Mouse (Mus musculus): ENCODE results near the gene Eif4g3. TPM values are rescaled to one million over a fixed set of nuclear protein-coding genes. Genes with fewer than 3 reads are reported as not detected.

Gene Eif4g3
- polyA plus RNA-seq, 1 experiment from 2014 or later, result 43.9 TPM

DNA sequence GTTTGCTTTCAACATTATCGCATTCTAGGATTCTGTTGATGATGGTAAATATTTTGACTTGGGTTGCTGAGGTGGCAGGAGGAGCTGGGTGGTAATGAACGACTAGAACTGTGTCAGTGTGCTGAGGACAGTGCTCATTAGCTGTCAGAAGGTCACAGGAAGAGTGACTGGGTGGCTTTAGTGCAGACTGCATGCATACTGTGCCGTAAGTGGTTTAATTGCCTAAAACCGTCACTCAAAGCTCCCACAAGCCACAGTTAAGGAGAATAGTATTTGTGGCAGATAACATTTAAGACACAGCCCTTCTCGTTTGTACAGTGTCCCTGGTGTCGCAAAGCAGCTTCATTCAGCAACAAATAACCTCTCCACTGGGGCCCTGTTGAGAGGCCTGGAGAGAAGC is 78.7 kb downstream of the Eif4g3 start:
- Histone ChIP-seq H3K4me3 (no peak overlapping the region), H3K4me1 (peaks cover 39% of the 10 kb centered on the region), H3K9me3 (replicated peaks) (no peaks in the 10 kb centered on the region), H3K27ac (peak overlapping the region; percentile 48), H3K9ac (no peak overlapping the region), H3K36me3 (ENCODE audit: poor library complexity, severe bottlenecking) (peaks cover 10% of the 10 kb centered on the region), H3K27me3 (no peaks in the 10 kb centered on the region), H3K4me2 (no peak overlapping the region)
- 32% methylated on average over 6 of the region's 6 CpGs for WGBS
- no peak for ATAC-seq

DNA sequence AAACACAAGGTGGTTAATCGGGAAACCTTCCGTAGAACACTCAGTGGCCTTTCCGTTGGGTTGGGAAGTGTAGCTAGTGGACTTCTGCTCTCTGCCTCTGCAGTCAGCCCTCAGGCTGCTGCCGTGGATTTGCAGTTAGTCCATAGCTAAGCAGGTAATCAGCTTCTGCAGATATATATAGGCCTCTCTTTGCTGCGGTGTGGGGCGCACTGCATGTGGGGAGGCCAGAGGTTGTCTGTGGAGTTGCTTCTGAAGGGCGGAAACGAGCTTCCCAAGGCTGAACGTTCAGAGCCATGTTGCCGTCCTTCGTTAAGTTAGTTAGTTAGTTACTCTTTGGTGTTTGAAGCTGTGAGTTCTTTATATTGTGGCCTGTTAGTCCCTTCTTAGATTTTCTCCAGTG is 80.3 kb downstream of the Eif4g3 start:
- Histone ChIP-seq H3K4me3 (no peak overlapping the region), H3K27ac (no peak overlapping the region), H3K9me3 (replicated peaks) (no peaks in the 10 kb centered on the region), H3K27me3 (no peaks in the 10 kb centered on the region), H3K4me1 (peaks cover 36% of the 10 kb centered on the region), H3K4me2 (no peak overlapping the region), H3K36me3 (ENCODE audit: poor library complexity, severe bottlenecking) (peaks cover 12% of the 10 kb centered on the region), H3K9ac (no peak overlapping the region)
- ATAC-seq, result no peak
- 72% methylated on average over 11 of the region's 11 CpGs for WGBS

DNA sequence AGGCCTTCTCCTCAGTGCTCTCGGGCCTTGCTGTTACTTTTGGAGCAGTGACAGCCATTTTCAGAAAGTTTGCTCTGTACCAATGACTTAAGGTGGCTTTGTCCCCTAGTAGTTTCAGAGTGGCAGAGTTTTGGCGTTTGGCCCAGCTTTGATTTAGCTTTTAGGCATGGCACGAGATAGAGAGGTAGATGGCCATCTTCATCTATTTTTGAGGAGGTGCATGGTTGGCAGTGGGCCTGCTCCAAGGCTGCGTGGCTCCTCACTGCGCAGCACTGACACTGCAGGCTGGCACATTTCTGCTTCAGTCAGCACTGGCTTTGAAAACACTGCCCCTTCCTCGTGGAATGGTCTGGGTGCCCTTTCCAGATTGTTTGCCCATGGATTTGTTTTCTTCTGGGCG is 80.7 kb downstream of the Eif4g3 start:
- no peak overlapping the region for H3K4me3 ChIP-seq
- H3K9ac ChIP-seq, result no peak overlapping the region
- no peak for ATAC-seq
- peaks cover 15% of the 10 kb centered on the region for H3K36me3 ChIP-seq (ENCODE audit: poor library complexity, severe bottlenecking)
- peaks cover 31% of the 10 kb centered on the region for H3K4me1 ChIP-seq
- no peak overlapping the region for H3K27ac ChIP-seq
- H3K4me2 ChIP-seq, result no peak overlapping the region
- WGBS, result 72% methylated on average over 7 of the region's 7 CpGs
- no peaks in the 10 kb centered on the region for H3K27me3 ChIP-seq
- H3K9me3 ChIP-seq (replicated peaks), result no peaks in the 10 kb centered on the region

DNA sequence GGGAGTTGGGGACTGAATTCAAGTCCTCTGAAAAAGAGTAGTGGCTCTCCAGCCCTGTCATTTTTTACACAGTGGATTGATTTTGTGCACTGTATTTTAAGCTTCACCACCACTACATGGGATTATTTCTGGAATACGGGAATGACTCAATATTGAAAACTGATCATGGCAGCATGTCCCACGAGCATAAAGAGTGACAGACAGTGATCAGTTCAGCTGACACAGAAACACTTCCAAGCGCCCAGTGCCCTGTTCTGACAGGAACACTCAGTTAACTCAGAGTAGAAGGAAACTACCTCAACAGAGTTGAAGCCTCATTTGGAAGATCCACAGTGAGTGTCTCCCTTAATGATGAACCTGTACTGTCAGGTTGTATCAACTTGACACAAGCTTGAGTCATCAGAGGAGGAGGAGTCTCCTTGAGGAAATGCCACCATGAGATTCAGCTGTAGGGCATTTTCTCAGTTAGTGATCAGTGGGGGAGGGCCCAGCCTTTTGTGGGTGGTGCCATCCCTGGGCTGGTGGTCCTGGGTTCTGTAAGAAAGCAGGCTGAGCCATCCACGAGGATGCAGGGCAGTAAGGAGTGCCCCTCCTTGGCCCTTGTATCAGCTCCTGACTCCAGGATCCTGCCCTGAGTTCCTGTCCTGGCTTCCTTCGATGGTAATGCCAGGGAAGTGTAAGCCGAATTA is 82.2 kb downstream of the Eif4g3 start:
- WGBS, result 76% methylated on average over 6 of the region's 6 CpGs
- H3K4me2 ChIP-seq, result no peak overlapping the region
- H3K9ac ChIP-seq, result no peak overlapping the region
- no peak overlapping the region for H3K27ac ChIP-seq
- no peak for ATAC-seq
- peaks cover 29% of the 10 kb centered on the region for H3K4me1 ChIP-seq
- no peak overlapping the region for H3K4me3 ChIP-seq
- no peaks in the 10 kb centered on the region for H3K9me3 ChIP-seq (replicated peaks)
- H3K36me3 ChIP-seq (ENCODE audit: poor library complexity, severe bottlenecking), result peaks cover 19% of the 10 kb centered on the region
- H3K27me3 ChIP-seq, result no peaks in the 10 kb centered on the region

DNA sequence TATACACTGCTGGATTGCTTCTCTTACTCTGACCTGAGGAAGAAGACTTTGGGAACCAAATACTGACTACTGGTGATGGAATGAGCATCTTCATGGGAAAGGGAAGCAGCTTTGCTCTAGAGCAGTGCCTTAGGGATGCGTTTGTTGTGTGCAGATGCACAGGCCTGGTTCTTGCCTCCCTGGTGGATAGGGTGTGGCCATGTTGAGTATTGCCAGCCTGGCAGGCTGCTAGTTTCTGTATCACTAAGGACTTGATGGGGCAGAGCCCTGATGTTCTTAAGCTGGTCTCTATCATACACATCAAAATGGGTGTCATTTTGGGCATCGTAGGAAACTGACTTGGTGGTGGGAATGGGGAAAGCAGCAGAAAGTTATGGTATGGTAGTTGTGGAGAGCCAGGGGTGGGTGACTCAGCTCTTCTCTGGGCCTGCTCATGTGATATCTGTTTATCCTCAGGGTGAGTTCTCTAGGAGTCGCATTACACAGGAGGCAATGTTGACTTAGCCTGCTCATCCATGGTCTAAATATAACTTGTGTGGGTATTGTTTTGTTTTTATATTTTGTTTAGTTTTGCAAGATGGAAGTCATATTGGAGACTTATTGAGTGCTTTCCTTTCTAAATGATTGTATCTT is 85.0 kb downstream of the Eif4g3 start:
- H3K27me3 ChIP-seq, result no peaks in the 10 kb centered on the region
- no peaks in the 10 kb centered on the region for H3K9me3 ChIP-seq (replicated peaks)
- no peak overlapping the region for H3K27ac ChIP-seq
- ATAC-seq, result no peak
- H3K4me2 ChIP-seq, result no peak overlapping the region
- peaks cover 19% of the 10 kb centered on the region for H3K36me3 ChIP-seq (ENCODE audit: poor library complexity, severe bottlenecking)
- H3K4me1 ChIP-seq, result peaks cover 25% of the 10 kb centered on the region
- WGBS, result 94% methylated on average over 3 of the region's 3 CpGs
- no peak overlapping the region for H3K4me3 ChIP-seq
- H3K9ac ChIP-seq, result no peak overlapping the region

DNA sequence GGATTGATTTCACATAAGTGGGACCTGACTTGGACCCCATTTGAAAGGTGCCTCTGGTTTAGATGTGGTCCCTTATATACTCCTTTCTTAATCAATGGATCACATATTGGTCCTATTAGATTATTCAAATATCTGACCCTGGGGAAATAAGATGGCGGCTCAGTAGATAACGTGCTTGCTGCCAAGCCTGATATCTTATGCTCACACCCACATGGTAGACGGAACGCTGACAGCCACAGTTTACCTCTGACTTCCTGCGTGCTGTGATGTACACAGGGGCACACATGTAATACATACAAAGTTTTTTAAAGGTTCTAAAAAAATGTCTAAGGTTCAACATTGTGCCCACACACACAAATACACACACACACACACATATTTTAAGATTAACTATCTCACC is 86.4 kb downstream of the Eif4g3 start:
- WGBS, result 98% methylated on average over 5 of the region's 5 CpGs
- Histone ChIP-seq H3K9me3 (replicated peaks) (no peaks in the 10 kb centered on the region), H3K4me2 (no peak overlapping the region), H3K27me3 (no peaks in the 10 kb centered on the region), H3K4me3 (no peak overlapping the region), H3K4me1 (peaks cover 16% of the 10 kb centered on the region), H3K36me3 (ENCODE audit: poor library complexity, severe bottlenecking) (peaks cover 34% of the 10 kb centered on the region), H3K9ac (no peak overlapping the region), H3K27ac (no peak overlapping the region)
- no peak for ATAC-seq

DNA sequence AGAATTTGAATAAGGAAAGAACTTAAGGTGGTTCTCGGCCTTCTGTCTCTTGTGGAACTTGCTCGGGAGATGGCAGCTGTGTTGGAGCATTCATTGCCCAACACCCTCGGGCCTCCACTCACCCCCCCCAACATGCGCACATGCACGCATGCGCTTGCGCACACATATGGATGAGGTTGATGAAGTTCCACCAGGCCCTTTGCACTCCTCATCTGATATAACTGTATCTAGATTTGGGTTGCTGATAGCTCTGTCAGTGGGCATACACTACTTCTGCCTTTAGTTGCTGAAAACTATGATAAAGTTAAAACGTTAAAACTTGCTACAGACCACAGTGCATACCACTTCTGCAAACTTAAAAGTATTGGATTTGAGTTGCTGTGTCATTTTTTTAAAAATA is 89.6 kb downstream of the Eif4g3 start:
- no peaks in the 10 kb centered on the region for H3K27me3 ChIP-seq
- WGBS, result 83% methylated on average over 8 of the region's 8 CpGs
- no peak overlapping the region for H3K4me2 ChIP-seq
- H3K9ac ChIP-seq, result no peak overlapping the region
- peaks cover 25% of the 10 kb centered on the region for H3K4me1 ChIP-seq
- H3K27ac ChIP-seq, result no peak overlapping the region
- H3K9me3 ChIP-seq (replicated peaks), result no peaks in the 10 kb centered on the region
- no peak for ATAC-seq
- H3K36me3 ChIP-seq (ENCODE audit: poor library complexity, severe bottlenecking), result peaks cover 52% of the 10 kb centered on the region
- no peak overlapping the region for H3K4me3 ChIP-seq

DNA sequence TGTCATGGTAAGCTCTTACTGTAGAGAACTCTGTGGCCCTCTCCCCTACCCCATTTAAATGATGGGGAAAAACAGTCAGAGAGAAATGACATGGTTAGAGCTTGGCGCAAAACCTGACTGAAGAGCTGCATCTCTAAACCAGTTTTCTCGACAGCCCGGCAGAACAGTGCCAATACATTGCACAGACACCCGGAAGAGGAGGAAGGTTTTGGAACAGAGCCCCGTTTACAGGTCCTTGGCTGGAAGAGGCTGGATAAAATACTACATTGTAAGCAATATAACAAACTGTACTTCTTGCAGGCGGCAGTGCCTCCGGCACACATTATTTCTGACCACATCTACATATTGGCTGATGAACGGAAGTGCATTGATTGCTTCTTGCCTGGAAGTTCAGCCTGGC is 91.3 kb downstream of the Eif4g3 start:
- Histone ChIP-seq H3K4me1 (peaks cover 25% of the 10 kb centered on the region), H3K4me3 (no peak overlapping the region), H3K9me3 (replicated peaks) (no peaks in the 10 kb centered on the region), H3K27me3 (no peaks in the 10 kb centered on the region), H3K36me3 (ENCODE audit: poor library complexity, severe bottlenecking) (peaks cover 44% of the 10 kb centered on the region), H3K4me2 (no peak overlapping the region), H3K27ac (peak overlapping the region; percentile 19; the same call in 1 of the 2 replicates), H3K9ac (no peak overlapping the region)
- WGBS, result 87% methylated on average over 8 of the region's 8 CpGs
- no peak for ATAC-seq

DNA sequence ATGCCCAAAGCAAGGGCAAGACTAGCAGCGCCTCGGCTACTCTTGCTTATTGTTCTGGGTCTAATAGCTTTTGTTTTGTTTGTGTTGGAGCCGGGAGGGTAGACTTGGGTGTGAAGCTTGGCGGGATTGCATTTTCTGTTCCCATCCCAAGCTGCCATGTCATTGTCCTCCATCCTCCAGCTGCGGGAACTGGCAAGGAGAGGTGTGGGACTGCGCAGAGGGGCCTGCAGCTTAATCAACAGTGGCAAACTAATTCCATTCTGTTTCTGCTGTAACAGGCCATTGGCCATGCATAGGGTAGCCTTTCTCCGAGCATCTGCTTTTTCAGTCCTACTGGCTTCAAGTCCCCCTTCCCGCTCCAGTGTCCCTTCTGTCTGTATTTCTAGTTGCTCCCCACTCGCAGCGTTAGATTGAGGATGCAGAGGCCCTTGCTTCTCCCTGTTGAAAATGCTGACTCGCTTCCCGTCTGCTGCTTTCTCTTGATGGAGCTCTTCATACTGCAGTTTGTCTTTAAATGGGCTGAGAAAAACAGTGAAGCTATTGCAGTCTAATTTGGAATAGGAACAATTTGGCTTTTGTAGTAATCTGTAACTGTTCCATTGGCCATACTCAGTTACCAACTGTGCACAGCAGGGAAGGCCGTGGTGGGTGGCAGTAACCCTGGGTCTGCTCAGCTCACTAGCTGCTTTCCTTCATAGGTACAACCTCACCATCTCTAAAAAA is 92.2 kb downstream of the Eif4g3 start:
- H3K9me3 ChIP-seq (replicated peaks), result no peaks in the 10 kb centered on the region
- no peaks in the 10 kb centered on the region for H3K27me3 ChIP-seq
- peaks cover 49% of the 10 kb centered on the region for H3K36me3 ChIP-seq (ENCODE audit: poor library complexity, severe bottlenecking)
- H3K27ac ChIP-seq, result peak overlapping the region; percentile 54
- no peak for ATAC-seq
- peaks cover 25% of the 10 kb centered on the region for H3K4me1 ChIP-seq
- no peak overlapping the region for H3K4me3 ChIP-seq
- 68% methylated on average over 13 of the region's 13 CpGs for WGBS
- no peak overlapping the region for H3K9ac ChIP-seq
- no peak overlapping the region for H3K4me2 ChIP-seq

DNA sequence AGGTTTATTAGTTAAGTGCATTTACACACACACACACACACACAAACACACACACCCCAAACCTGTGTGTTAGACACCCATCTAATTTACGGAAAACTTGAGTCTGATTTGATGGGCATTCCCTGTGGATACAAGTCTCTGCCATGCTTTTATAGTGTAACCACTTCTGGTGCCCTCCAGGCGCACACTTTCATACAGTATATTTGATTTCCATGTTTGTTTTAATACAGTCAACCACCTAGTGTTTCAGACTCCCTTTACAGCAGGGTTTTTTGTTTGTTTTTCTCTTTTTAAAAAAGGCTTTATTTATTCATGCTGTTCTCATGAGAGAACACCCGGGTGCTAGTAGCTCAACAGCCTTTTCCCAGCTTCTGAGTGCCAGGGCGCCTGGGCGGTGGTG is 94.1 kb downstream of the Eif4g3 start:
- peaks cover 49% of the 10 kb centered on the region for H3K36me3 ChIP-seq (ENCODE audit: poor library complexity, severe bottlenecking)
- no peak overlapping the region for H3K4me2 ChIP-seq
- no peak overlapping the region for H3K27ac ChIP-seq
- no peaks in the 10 kb centered on the region for H3K27me3 ChIP-seq
- H3K4me3 ChIP-seq, result no peak overlapping the region
- H3K9me3 ChIP-seq (replicated peaks), result no peaks in the 10 kb centered on the region
- WGBS, result 87% methylated on average over 5 of the region's 5 CpGs
- ATAC-seq, result no peak
- H3K4me1 ChIP-seq, result peaks cover 12% of the 10 kb centered on the region
- H3K9ac ChIP-seq, result no peak overlapping the region

DNA sequence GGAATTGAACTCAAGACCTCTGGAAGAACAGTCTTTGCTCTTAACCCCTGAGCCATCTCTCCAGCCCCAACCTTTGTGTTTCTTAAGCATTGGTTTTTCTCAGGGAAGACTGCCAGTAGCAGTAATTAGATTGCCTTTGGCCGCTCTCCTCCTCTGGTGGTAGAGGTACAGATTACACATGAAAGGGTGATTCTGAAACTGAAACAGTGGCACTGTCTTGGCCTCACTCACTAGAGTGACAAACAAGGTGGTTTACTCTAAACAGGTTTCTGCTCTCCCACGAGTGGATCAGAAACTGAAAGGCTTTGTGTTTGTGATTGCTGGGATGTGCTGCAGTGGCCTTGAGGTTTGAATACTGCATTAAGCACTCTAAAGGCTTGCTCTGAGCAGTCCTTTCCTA is 96.7 kb downstream of the Eif4g3 start:
- no peak overlapping the region for H3K4me3 ChIP-seq
- peaks cover 7% of the 10 kb centered on the region for H3K4me1 ChIP-seq
- 69% methylated on average over 2 of the region's 2 CpGs for WGBS
- H3K36me3 ChIP-seq (ENCODE audit: poor library complexity, severe bottlenecking), result peaks cover 41% of the 10 kb centered on the region
- no peaks in the 10 kb centered on the region for H3K27me3 ChIP-seq
- no peak overlapping the region for H3K4me2 ChIP-seq
- no peak overlapping the region for H3K27ac ChIP-seq
- no peak for ATAC-seq
- no peak overlapping the region for H3K9ac ChIP-seq
- H3K9me3 ChIP-seq (replicated peaks), result no peaks in the 10 kb centered on the region

DNA sequence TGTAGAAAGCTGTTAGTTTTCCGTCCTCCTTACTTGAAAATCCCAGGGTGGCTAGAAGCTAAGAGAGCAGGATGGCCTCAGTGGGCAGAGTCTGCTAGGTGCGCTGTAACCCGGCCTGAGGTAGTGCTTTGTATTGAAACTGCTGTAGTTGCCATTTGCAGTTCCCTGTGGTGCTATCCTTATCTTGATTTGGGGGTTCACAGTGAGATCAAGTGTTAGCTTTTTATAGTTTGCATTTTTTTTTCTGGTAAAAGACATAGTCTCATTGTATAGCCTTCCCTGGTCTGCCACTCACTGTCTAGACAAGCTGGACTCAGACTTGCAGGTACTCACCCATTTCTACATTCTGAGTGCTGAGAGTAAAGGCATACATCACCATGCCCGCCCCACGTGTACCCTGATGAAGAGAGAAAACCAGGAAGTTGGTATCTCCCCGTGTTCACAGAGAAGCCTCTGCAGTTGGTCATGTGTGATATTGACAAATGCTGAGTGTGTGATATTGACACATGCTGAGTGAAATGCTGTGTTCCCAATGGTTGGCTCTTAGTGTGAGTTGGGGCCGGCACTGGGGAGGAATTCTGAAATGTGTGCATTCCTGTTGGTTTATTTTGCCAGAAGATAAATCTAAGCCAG is 98.9 kb downstream of the Eif4g3 start:
- 92% methylated on average over 7 of the region's 7 CpGs for WGBS
- Histone ChIP-seq H3K4me3 (no peak overlapping the region), H3K27ac (no peak overlapping the region)

More for the DNA sequence above, 98.9 kb downstream of the Eif4g3 start:
- no peaks in the 10 kb centered on the region for H3K27me3 ChIP-seq
- peaks cover 35% of the 10 kb centered on the region; the same call in 1 of the 2 replicates for H3K36me3 ChIP-seq (ENCODE audit: poor library complexity, severe bottlenecking)
- no peaks in the 10 kb centered on the region for H3K4me1 ChIP-seq
- H3K9me3 ChIP-seq (replicated peaks), result no peaks in the 10 kb centered on the region
- ATAC-seq, result no peak
- H3K9ac ChIP-seq, result no peak overlapping the region
- no peak overlapping the region for H3K4me2 ChIP-seq

Data from forebrain, embryonic 13.5 days (tissue).